Mouse (Mus musculus): ENCODE results near the gene 4930564D02Rik.

GRCm38 (mm10) chr3:105095026-105095425 is 28.4 kb downstream of the 4930564D02Rik start:
- TF ChIP-seq CTCF (IDR thresholded peaks at IDR 0.05; ENCODE audit: low read depth) (no peak), EP300 (IDR thresholded peaks at IDR 0.05; ENCODE audit: low read depth) (no peak)

Measured in liver, embryonic 14.5 days (tissue).